ENCODE assay signal across 13 mouse cellular contexts in the genomic region with DNA sequence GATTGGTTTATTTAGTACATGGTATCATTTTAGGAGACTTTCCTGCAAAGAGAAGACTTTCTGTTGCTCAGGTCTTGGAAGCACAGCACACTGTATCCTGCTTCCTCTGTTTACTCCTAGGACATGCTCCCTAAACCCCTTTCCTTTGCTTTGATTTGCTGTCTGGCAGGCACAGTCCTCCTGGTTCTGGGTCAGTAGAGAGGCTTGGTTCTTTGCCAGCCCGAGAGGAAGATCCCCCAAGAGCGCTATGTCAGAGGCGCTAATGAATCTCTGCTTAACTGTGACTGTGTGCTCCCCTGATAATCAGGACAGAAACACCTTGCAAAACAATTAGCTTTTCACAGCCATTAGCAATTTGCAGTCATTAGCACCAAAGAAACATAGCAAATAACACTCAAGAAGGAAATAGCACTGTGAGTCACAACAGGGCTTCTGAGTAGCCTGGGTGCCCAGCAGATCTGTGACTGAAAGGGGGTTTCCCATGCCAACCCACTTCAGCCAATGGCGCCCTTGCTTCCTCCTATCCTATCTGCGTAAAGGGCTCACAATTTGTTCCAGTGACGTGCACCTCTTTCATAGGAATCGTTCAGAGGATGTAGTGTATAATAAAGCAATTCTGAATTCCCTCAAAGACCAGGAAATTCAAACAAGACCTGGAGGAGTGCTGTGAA.
DNase-seq lines count a peak whose midpoint lies in the region; ATAC-seq and TF ChIP-seq lines count a peak whose summit lies in the region.
"Had no signal": no experiment of that assay in that cellular context is flagged by ENCODE, and none has a peak within 500 bp of the region (broad histone marks: within the 10 kb centered on the region; RNA-seq: fewer than 3 reads in every experiment).

No protein-coding gene starts in this region.

- no peak overlapping the region for H3K4me3 ChIP-seq in forebrain, embryonic 16.5 days (replicated peaks; ENCODE audit: low read length)
- H3K4me3 ChIP-seq in gastrocnemius, adult 2 months = no peak overlapping the region

- peaks cover 3% of the 10 kb centered on the region; the same call in 1 of the 2 replicates for H3K4me1 ChIP-seq in forebrain, embryonic 16.5 days (replicated peaks; ENCODE audit: control insufficient read depth, insufficient read depth, low read length)

- no peaks in the 10 kb centered on the region for H3K36me3 ChIP-seq in forebrain, embryonic 16.5 days (ENCODE audit: control insufficient read depth, insufficient read depth)
- H3K36me3 ChIP-seq: G1E had no signal

- no peak for TF ChIP-seq CTCF in gastrocnemius, adult 2 months (IDR thresholded peaks at IDR 0.05)

- peak overlapping the region; percentile 10; the same call in 1 of the 2 replicates for H3K4me2 ChIP-seq in forebrain, embryonic 16.5 days (ENCODE audit: low read length)
- H3K4me2 ChIP-seq: heart, embryonic 11.5 days had no signal

- no peak overlapping the region for H3K27ac ChIP-seq in forebrain, embryonic 16.5 days (ENCODE audit: low read length)
- H3K27ac ChIP-seq in gastrocnemius, adult 2 months = no peak overlapping the region
- H3K27ac ChIP-seq: liver, embryonic 14.5 days; macrophage had no signal

- no peaks in the 10 kb centered on the region for H3K9me3 ChIP-seq in forebrain, embryonic 16.5 days (ENCODE audit: control insufficient read depth, low read length)
- H3K9me3 ChIP-seq: G1E had no signal

- H3K27me3 ChIP-seq in forebrain, embryonic 16.5 days (replicated peaks; ENCODE audit: control insufficient read depth, insufficient read depth, low read length) = no peaks in the 10 kb centered on the region

- DNase-seq in CD4-positive, CD25-positive, alpha-beta regulatory T cell, adult 2 months (ENCODE audit: low read depth, low spot score) = peak; percentile 29
- peak; percentile 27 to 39 for DNase-seq in layer of hippocampus, postnatal 10 days (ENCODE audit: low spot score in 2 of 2)
- no peak for DNase-seq in layer of hippocampus, postnatal 14 days (ENCODE audit: low spot score in 2 of 2)
- peak; percentile 51 to 56 for DNase-seq in kidney, postnatal 36 days
- DNase-seq in adrenal gland, adult 18-20 months (ENCODE audit: low spot score in 2 of 2) = no peak
- no peak for DNase-seq in gastrocnemius, adult 2 months
- DNase-seq: cerebellum, adult 11 months had no signal

- intact Hi-C loops in gastrocnemius, adult 2 months (cut with DNase I) = no loop called here

- 28% methylated on average over 7 of the region's 7 CpGs for WGBS in forebrain, embryonic 16.5 days

- ATAC-seq in CD4-positive, CD25-positive, alpha-beta regulatory T cell, adult 4 months = no peak
- peak; percentile 90 for ATAC-seq in forebrain, embryonic 16.5 days

- no peak overlapping the region for H3K9ac ChIP-seq in forebrain, embryonic 16.5 days (replicated peaks; ENCODE audit: low read depth, low read length)
- H3K9ac ChIP-seq: liver, embryonic 14.5 days had no signal

Comparison
In these comparisons a context has a peak if more than half of its experiments do, and no peak if none do; other contexts are left out.
1. DNase-seq: peak in CD4-positive, CD25-positive, alpha-beta regulatory T cell, adult 2 months (single experiment), layer of hippocampus, postnatal 10 days (2 of 2) and kidney, postnatal 36 days (2 of 2); none in layer of hippocampus, postnatal 14 days (0 of 2), adrenal gland, adult 18-20 months (0 of 2) and gastrocnemius, adult 2 months (single experiment).